Mouse (Mus musculus) heart, embryonic 14.5 days (tissue): ENCODE results near the gene Acadm. TPM values are rescaled to one million over a fixed set of nuclear protein-coding genes. Genes with fewer than 3 reads are reported as not detected.

Experiments
- ATAC-seq: fragments of 200-750 bp; cut with Nextera tagmentation; 2 replicates; pipeline ENCODE4 v1.8.0; 2017; ENCODE audit warnings: low read depth, moderate TSS enrichment; ENCODE audit not compliant: insufficient number of reproducible peaks, insufficient read depth, low FRiP score
- H3K27ac ChIP-seq, 2 experiments: fragments of 200-500 bp in 1 of 2; fragments of 300-500 bp in 1 of 2; sonication (generic) in 1 of 2; replicated peaks in 1 of 2; 2 replicates each; pipeline ENCODE4 v1.5.1; 2012 to 2014; ENCODE audit warnings: low read depth in 2 of 2, low read length in 2 of 2, control low read depth in 1 of 2, mild to moderate bottlenecking in 1 of 2, mixed read lengths in 1 of 2; ENCODE audit not compliant: control insufficient read depth in 1 of 2, insufficient read depth in 1 of 2
- H3K27me3 ChIP-seq: fragments of 300-500 bp; sonication (generic); 2 replicates; pipeline ENCODE4 v1.6.1; 2014; ENCODE audit warnings: mild to moderate bottlenecking, low read length, control low read depth; ENCODE audit not compliant: control insufficient read depth, insufficient read depth
- H3K36me3 ChIP-seq: fragments of 300-500 bp; sonication (generic); 2 replicates; pipeline ENCODE4 v1.6.1; 2014; ENCODE audit warnings: mild to moderate bottlenecking, control low read depth, low read length, mixed read lengths; ENCODE audit not compliant: control insufficient read depth, insufficient read depth
- H3K4me1 ChIP-seq, 2 experiments: fragments of 200-500 bp in 1 of 2; fragments of 300-500 bp in 1 of 2; sonication (generic) in 1 of 2; 2 replicates each; pipeline ENCODE4 v1.6.1; 2012 to 2014; ENCODE audit warnings: low read length in 2 of 2, control low read depth in 1 of 2, mixed read lengths in 1 of 2; ENCODE audit not compliant: control insufficient read depth in 2 of 2, insufficient read depth in 2 of 2
- H3K4me2 ChIP-seq: fragments of 300-500 bp; sonication (generic); 2 replicates; pipeline ENCODE4 v1.6.1; 2014; ENCODE audit warnings: mild to moderate bottlenecking, low read length
- H3K4me3 ChIP-seq, 2 experiments: fragments of 200-500 bp in 1 of 2; fragments of 300-500 bp in 1 of 2; sonication (generic) in 1 of 2; 2 replicates each; pipeline ENCODE4 v1.5.1; 2012 to 2014; ENCODE audit warnings: low read length in 2 of 2, mild to moderate bottlenecking in 2 of 2, control low read depth in 1 of 2, low read depth in 1 of 2, moderate library complexity in 1 of 2; ENCODE audit not compliant: control insufficient read depth in 1 of 2, insufficient read depth in 1 of 2
- H3K9ac ChIP-seq: fragments of 300-500 bp; sonication (generic); 2 replicates; pipeline ENCODE4 v1.6.1; 2014; ENCODE audit warnings: mild to moderate bottlenecking, low read length
- H3K9me3 ChIP-seq: fragments of 300-500 bp; sonication (generic); 2 replicates; pipeline ENCODE4 v1.6.1; 2016; ENCODE audit warnings: low read length, control low read depth; ENCODE audit not compliant: control insufficient read depth
- WGBS: fragments of 180-500 bp; shearing (Covaris S2); extraction: QIAGEN DNeasy Blood & Tissue Kit; methylation state at CpG from one replicate; pipeline ENCODE4 v1.1.7; 2014; 5-methylcytosine and 5-hydroxymethylcytosine counted together
- polyA plus RNA-seq: library from polyadenylated mRNA; unstranded; fragments of >200 nt; fragmentation: Nextera tagmentation; extraction: Ambion mirVana; gene quantifications from 2 replicates; pipeline ENCODE4 v1.2.1, GENCODE M21; 2014

Acadm gene
- polyA plus RNA-seq, 1 experiment from 2014 or later, result 263 TPM

- Histone ChIP-seq H3K27ac (no peak overlapping the region), H3K9ac (no peak overlapping the region), H3K36me3 (peaks cover 61% of the 10 kb centered on the region), H3K4me1 (peaks cover 9 to 27% of the 10 kb centered on the region in 2 experiments), H3K4me3 (no peak overlapping the region), H3K9me3 (no peaks in the 10 kb centered on the region), H3K27me3 (no peaks in the 10 kb centered on the region), H3K4me2 (no peak overlapping the region)
- no peak for ATAC-seq
- 75% methylated on average over 9 of the region's 9 CpGs for WGBS
These were observed 3.9 kb downstream of the Acadm start for GRCm38 (mm10) chr3:153940486-153940885.

GRCm38 (mm10) chr3:153940021-153940420 is 4.4 kb downstream of the Acadm start:
- ATAC-seq, result no peak
- H3K4me2 ChIP-seq, result no peak overlapping the region
- whole genome bisulfite sequencing, result 50% methylated on average over 8 of the region's 8 CpGs
- no peak overlapping the region for H3K27ac ChIP-seq
- H3K9me3 ChIP-seq, result no peaks in the 10 kb centered on the region
- peaks cover 13 to 30% of the 10 kb centered on the region in 2 experiments for H3K4me1 ChIP-seq
- no peak overlapping the region for H3K9ac ChIP-seq
- H3K4me3 ChIP-seq, result no peak overlapping the region
- H3K36me3 ChIP-seq, result peaks cover 66% of the 10 kb centered on the region
- no peaks in the 10 kb centered on the region for H3K27me3 ChIP-seq

- no peak overlapping the region for H3K9ac ChIP-seq
- no peaks in the 10 kb centered on the region for H3K9me3 ChIP-seq
- peaks cover 11 to 21% of the 10 kb centered on the region in 2 experiments for H3K4me1 ChIP-seq
- H3K4me3 ChIP-seq, result no peak overlapping the region
- peaks cover 94% of the 10 kb centered on the region for H3K36me3 ChIP-seq
- no peak for ATAC-seq
- no peak overlapping the region for H3K4me2 ChIP-seq
- 87% methylated on average over 17 of the region's 17 CpGs for WGBS
- no peaks in the 10 kb centered on the region for H3K27me3 ChIP-seq
- peak overlapping the region; percentile 14; a peak in 2 of 4 replicates for H3K27ac ChIP-seq
These were observed 7.2 kb downstream of the Acadm start for GRCm38 (mm10) chr3:153937116-153937810.

GRCm38 (mm10) chr3:153935878-153936277 is 8.6 kb downstream of the Acadm start:
- 21% methylated on average over 9 of the region's 9 CpGs for WGBS

GRCm38 (mm10) chr3:153932461-153932860 is 12.0 kb downstream of the Acadm start:
- Histone ChIP-seq H3K9me3 (no peaks in the 10 kb centered on the region), H3K4me2 (no peak overlapping the region), H3K36me3 (peaks cover 93% of the 10 kb centered on the region), H3K4me1 (peaks cover 9 to 11% of the 10 kb centered on the region in 2 experiments), H3K27me3 (no peaks in the 10 kb centered on the region), H3K9ac (no peak overlapping the region), H3K4me3 (no peak overlapping the region), H3K27ac (no peak overlapping the region)
- no peak for ATAC-seq
- WGBS, result 75% methylated on average over 5 of the region's 5 CpGs

More at GRCm38 (mm10) chr3:153935878-153936277, 8.6 kb downstream of the Acadm start:
- peaks cover 11 to 16% of the 10 kb centered on the region in 2 experiments for H3K4me1 ChIP-seq
- H3K4me2 ChIP-seq, result peak overlapping the region; percentile 31; the same call in 1 of the 2 replicates
- peak; percentile 87 for ATAC-seq
- no peak overlapping the region for H3K4me3 ChIP-seq
- peaks cover 96% of the 10 kb centered on the region for H3K36me3 ChIP-seq
- peak overlapping the region; percentile 49; the same call in 1 of the 2 replicates for H3K9ac ChIP-seq
- peak overlapping the region; percentile 97 to 99 for H3K27ac ChIP-seq
- H3K9me3 ChIP-seq, result no peaks in the 10 kb centered on the region
- no peaks in the 10 kb centered on the region for H3K27me3 ChIP-seq

- Histone ChIP-seq H3K9ac (no peak overlapping the region), H3K27me3 (no peaks in the 10 kb centered on the region), H3K36me3 (peaks cover 95% of the 10 kb centered on the region), H3K9me3 (no peaks in the 10 kb centered on the region), H3K4me2 (no peak overlapping the region), H3K27ac (no peak overlapping the region), H3K4me3 (no peak overlapping the region), H3K4me1 (no peaks in the 10 kb centered on the region)
- 85% methylated on average over 11 of the region's 11 CpGs for WGBS
- ATAC-seq, result no peak
These were observed 14.9 kb downstream of the Acadm start for GRCm38 (mm10) chr3:153929526-153929925.

- Histone ChIP-seq H3K27ac (no peak overlapping the region), H3K4me2 (no peak overlapping the region), H3K27me3 (no peaks in the 10 kb centered on the region), H3K36me3 (peaks cover 91% of the 10 kb centered on the region), H3K9me3 (no peaks in the 10 kb centered on the region), H3K9ac (no peak overlapping the region), H3K4me3 (no peak overlapping the region), H3K4me1 (no peaks in the 10 kb centered on the region)
- 89% methylated on average over 7 of the region's 7 CpGs for WGBS
- no peak for ATAC-seq
These were observed 18.1 kb downstream of the Acadm start for GRCm38 (mm10) chr3:153926333-153926732.
